Mouse (Mus musculus) CD8-positive naive resting alpha-beta T cell, adult 2 months (primary cell): ENCODE results near the gene Optn.

ENCODE experiments used
- DNase-seq, 2 experiments: peaks; one replicate each; pipeline ENCODE4 v3.0.0; 2022; ENCODE audit warnings: low read depth in 2 of 2, low spot score in 2 of 2

The Optn gene

GRCm38 (mm10) chr2:4993584-4993983 is 70.3 kb downstream of the Optn start:
- no peak for DNase-seq

GRCm38 (mm10) chr2:4988826-4989424 is 74.9 kb downstream of the Optn start:
- no peak for DNase-seq

GRCm38 (mm10) chr2:4987388-4988180 is 76.3 kb downstream of the Optn start:
- DNase-seq, result no peak

- DNase-seq, result no peak
Measured at GRCm38 (mm10) chr2:4986798-4987197, 77.1 kb downstream of the Optn start.

- DNase-seq, result no peak
Measured at GRCm38 (mm10) chr2:4985000-4985399, 78.9 kb downstream of the Optn start.

GRCm38 (mm10) chr2:4983987-4984386 is 79.9 kb downstream of the Optn start:
- no peak for DNase-seq

GRCm38 (mm10) chr2:4978091-4978490 is 85.8 kb downstream of the Optn start:
- no peak for DNase-seq

- DNase-seq, result no peak
Measured at GRCm38 (mm10) chr2:4975807-4976206, 88.0 kb downstream of the Optn start, which contains the start of gene Ucma. Gene Ucma (plus strand): TSS chr2:4976122.
